Mouse (Mus musculus): Measurements from ENCODE around the gene Fam57a. TPM values are rescaled to one million over a fixed set of nuclear protein-coding genes. Genes with fewer than 3 reads are reported as not detected.
A peak's percentile ranks its signal among the peaks of the same experiment; 100 is the strongest.
"Not testable (repeated sequence)": the region's sequence is repeated elsewhere in the genome, so short reads cannot be mapped to it uniquely, and the experiment has no call there.

The Fam57a gene
- total RNA-seq, 2 experiments from 2014 or later, result 17.7 to 20.9 TPM

DNA sequence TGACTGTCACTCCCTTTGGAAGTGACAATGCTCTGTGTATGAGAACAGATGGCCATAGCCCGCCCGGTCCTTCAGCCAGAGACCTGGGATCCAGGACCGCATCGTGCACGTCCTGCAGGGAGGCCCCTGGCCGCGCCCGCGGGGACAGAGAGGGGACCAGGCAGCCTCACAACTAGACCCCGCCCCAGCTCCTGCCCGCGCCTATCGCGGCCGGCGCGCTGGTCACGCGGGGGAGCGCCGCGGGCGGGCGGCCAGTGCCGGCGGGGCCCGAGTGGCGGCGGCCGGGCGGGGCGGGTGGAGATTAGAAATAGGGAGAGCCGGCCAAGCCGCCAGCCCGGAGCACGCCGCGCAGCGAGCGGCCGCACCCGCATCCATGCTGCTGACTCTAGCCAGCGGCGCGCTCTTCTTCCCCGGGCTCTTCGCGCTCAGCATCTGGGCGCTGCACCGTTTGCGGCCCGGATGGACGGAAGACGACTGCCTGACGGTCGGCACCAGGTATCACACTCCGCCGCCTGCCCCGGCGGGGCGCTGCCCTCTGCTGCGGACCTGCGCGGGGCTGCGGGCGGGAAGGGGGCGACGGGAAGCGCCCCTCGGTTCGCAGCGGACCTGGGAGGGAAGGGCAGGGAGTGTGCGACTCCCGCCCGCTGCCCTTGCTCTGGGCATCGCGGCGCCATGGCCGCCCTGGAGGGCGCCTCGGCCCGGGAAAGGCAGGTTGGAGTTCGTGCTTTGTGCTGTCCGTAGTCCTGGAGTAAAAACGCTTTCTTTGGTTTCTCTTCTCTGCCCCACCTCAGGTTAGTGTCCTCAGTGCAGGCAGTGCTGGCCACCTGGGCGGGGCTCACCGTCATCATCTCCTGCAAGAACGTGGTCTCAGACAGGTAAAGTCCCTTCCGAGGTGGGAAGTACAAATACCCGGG is 22.5 kb downstream of the Fam57a start:
- DNase-seq (ENCODE audit: low spot score in 2 of 2), result peak; percentile 85 to 88
- peak; percentile 35 for TF ChIP-seq CTCF (conservative IDR thresholded peaks at IDR 0.05)
- Histone ChIP-seq H3K27ac (peak overlapping the region; percentile 90), H3K4me3 (peak overlapping the region; percentile 96)

DNA sequence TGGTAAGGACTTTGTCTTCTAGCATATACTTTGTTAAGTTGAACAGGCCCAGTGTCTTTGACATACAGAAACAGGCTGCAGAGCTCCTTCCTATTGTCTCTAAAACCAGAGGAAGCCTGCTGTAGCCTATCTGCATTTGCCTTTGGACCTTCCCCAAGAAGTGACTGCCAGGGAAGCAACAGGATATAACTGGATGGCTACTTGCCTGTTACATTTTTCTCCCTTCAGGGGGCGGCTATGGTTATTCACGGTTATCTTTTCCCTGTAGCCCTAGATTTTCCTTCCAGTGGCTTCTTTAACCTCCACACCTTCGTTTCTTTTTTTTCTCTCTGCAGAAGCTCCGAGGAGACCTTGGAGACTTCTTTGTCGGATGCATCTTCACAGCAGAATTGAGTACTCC is 27.3 kb downstream of the Fam57a start:
- Histone ChIP-seq H3K27ac (no peak overlapping the region), H3K4me3 (no peak overlapping the region)
- no peak for TF ChIP-seq CTCF (conservative IDR thresholded peaks at IDR 0.05)
- no peak for DNase-seq (ENCODE audit: low spot score in 2 of 2)

DNA sequence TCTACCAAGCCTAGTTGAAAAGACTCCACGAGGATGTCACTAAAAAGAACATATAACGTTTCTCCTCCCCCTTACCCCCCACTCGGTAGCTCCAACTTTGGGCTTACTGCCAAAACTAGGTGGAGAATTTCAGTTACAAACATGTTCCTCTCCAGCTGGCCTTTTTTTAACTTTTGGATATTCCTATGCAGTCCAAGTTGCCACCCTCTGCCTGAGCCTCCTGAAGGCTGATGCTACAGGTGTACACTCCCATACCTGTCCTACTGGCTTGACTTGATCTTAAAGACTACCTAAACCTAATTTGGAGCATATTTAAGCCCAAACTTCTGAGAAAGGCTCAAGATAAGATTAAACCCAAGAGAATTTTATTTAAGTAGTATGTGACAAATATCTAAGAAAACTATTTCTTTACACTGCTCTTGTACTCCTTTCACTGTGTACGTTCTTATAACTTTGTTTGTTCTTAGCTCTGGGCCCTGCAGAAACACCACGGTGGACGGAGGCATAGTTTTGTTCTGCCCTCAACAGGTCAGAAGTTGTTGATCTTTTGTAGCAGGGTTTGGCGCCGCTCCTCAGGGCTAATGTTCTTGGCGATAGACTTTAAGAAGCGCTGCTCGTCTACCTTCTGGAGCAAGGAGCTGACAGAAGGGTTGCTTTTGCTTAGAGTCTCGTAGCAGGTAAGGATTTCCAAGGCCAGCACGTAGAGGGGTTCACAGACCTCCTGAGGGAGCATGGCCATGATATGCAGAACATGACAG is 30.9 kb downstream of the Fam57a start:
- TF ChIP-seq CTCF (conservative IDR thresholded peaks at IDR 0.05), result no peak
- DNase-seq (ENCODE audit: low spot score in 2 of 2), result no peak
- no peak overlapping the region for H3K27ac ChIP-seq
- no peak overlapping the region for H3K4me3 ChIP-seq

DNA sequence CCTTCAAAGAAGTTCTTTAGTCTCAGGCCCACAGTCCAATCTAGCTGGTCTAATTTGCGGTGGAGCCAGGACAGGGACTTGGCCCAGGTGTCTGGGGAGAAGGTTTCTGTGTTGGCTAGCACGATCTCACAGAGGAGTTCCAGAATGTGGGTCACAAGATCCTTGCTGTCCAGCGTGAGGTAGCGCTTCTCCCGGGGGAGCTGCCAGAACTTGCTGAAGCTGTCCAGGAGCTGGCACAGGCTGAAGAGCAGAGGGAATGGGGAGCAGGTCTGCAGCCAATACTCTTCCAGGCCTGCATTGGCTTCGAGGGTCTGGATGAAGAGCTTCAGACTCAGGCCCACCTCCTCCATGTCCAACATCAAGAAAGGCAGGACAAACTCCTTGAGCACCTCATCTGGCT is 32.1 kb downstream of the Fam57a start:
- not testable (repeated sequence) for DNase-seq (ENCODE audit: low spot score in 2 of 2); H3K27ac ChIP-seq; H3K4me3 ChIP-seq

DNA sequence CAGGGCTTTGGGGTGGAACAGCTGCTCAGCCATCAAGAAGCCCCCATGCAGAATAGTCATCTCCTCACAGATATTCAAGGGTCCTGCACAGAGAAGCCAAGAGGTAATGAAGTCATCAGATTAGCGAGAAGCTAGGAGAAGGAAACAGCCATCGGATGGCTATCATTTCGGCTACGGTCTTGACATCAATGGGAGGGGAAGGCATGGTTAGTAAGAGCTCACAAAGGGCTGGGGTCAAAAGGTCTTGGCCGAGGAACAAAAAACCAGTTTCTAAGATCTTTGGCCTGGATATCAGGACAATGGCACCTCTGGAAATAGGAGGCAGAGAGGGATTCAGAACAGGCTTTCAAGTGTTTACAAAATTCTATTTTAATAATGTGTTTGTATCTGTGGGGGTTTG is 34.4 kb downstream of the Fam57a start:
- H3K4me3 ChIP-seq, result no peak overlapping the region
- no peak for TF ChIP-seq CTCF (conservative IDR thresholded peaks at IDR 0.05)
- no peak overlapping the region for H3K27ac ChIP-seq
- DNase-seq (ENCODE audit: low spot score in 2 of 2), result no peak

DNA sequence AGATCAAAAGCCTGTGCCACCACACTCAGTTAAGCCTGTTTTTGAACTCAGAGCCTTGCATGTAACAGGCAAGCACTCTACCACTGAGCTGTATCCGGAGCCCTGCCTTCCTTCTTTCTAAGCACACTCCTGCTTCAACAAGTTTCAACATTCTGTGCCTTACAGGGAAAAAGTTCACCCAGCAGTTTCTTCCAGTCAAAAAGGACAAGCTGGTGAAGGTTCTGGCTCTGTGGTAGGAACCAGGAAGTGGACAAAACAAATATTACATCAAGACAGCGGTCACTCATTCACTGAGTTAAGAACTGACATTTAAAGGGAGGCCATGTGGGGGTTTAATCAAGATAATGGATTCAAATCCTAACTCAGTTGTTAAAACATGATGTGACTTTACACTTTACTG is 35.5 kb downstream of the Fam57a start:
- no peak for TF ChIP-seq CTCF (conservative IDR thresholded peaks at IDR 0.05)
- DNase-seq (ENCODE audit: low spot score in 2 of 2), result no peak
- no peak overlapping the region for H3K4me3 ChIP-seq
- H3K27ac ChIP-seq, result no peak overlapping the region

DNA sequence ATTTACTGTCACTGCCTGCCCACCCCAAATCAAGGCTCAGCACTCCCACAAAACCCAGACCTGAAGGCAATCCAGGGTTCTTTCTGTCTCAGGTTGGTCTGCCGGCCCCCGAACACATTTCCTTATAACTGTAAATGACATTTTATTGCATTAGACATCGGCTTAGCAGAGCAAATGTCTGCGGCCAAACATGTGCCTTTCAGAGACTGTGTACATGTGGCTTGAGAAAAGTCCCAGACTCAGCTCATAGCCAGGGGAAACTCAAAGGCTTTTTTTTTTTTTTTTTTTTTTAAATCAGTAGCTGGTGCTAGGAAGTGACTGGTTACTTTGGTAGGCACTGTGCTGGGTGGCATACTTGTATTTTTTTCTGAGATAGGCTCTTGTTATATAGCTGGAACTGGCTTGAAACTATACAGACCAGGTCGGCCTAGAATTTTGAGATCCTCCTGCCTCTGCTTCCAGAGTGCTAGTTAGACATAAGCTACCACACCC is 36.6 kb downstream of the Fam57a start:
- no peak overlapping the region for H3K4me3 ChIP-seq
- peak overlapping the region; percentile 96; the same call in 1 of the 2 replicates for H3K27ac ChIP-seq
- TF ChIP-seq CTCF (conservative IDR thresholded peaks at IDR 0.05), result no peak
- DNase-seq (ENCODE audit: low spot score in 2 of 2), result no peak

DNA sequence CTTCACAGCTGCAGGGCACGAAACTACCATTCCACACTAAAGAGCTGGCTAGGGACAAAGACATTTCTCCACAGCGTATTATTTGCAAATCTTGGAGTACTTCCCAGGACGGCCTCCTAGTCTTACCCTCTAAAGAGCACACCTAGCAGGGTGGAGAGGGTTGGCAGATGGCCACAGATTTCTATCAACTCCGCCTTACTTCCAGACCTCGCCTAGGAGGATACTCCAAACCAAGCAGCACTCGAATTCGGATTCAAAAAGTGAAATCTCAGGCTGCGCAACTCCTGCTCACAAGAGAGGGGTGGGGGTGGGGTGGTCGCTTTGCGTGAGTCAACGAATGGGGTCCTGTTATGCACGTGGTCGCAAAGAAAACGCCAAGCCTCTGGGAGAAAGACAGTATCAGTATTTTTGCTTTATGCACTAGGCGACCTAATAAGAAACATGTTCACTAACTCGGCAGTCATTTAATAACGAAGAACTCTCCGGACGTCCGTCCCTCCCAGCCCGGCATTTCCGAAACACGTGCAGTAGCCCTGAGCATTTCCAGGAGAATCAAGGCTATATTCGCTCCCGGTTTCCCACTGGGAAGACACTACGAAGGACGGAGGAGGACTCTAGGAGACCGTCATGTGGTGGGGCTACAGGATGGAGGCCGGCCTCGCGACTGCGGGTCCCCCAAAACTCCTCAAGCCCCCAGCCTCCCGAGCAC is 37.4 kb downstream of the Fam57a start:
- no peak for TF ChIP-seq CTCF (conservative IDR thresholded peaks at IDR 0.05)
- DNase-seq (ENCODE audit: low spot score in 2 of 2), result no peak
- H3K27ac ChIP-seq, result peak overlapping the region; percentile 96
- H3K4me3 ChIP-seq, result peak overlapping the region; percentile 88

DNA sequence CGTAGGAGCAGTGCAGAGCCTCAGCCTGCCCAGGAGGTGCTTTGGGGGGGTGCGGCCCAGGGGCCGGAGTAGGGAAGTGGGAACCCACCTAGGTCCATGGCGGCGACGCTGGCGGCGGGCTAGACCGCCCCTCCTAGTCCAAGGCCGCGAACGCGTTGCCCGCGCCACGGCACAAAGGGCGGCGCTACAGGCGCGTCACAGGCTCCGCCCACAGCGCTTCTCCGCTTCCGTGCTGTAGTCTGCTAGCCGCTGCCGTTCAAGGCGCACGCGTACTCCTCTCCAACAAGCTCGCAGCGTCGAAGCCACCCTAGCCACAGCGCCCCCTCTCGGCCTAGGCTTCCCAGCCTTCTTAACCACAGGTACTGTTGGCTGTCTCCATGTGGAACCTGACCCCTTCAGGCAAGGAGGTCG is 37.9 kb downstream of the Fam57a start, which contains the start of the genes Dbil5 and Gemin4:
Dbil5 (plus strand) TSS at position 219 of the 411 bp plus-strand sequence.
Gemin4 (minus strand) TSS at position 275 of the 411 bp plus-strand sequence.
- Histone ChIP-seq H3K27ac (peak within 1 kb of the TSS; percentile 96), H3K4me3 (peak within 1 kb of the TSS; percentile 88)
- peak; percentile 90 for TF ChIP-seq CTCF (conservative IDR thresholded peaks at IDR 0.05)
- peak; percentile 97 for DNase-seq (ENCODE audit: low spot score in 2 of 2)

DNA sequence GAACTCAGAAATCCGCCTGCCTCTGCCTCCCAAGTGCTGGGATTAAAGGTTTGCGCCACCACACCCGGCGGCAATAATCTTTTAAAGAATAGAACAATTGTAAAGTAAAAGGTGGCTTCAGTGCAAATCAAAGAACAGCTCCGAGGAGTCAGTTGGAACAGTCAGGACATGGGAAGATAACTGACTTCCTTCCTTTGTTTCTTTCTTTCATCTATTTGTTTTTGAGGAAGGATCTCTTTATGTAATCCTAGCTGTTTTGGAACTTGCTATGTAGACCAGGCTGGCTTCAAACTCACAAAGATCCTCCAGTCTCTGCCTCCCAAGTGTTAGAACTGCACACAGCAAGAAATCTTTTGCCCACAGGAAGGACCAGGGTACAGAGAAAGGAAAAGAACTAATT is 45.2 kb downstream of the Fam57a start:
- Histone ChIP-seq H3K27ac (no peak overlapping the region), H3K4me3 (no peak overlapping the region)
- DNase-seq (ENCODE audit: low spot score in 2 of 2), result no peak
- no peak for TF ChIP-seq CTCF (conservative IDR thresholded peaks at IDR 0.05)

DNA sequence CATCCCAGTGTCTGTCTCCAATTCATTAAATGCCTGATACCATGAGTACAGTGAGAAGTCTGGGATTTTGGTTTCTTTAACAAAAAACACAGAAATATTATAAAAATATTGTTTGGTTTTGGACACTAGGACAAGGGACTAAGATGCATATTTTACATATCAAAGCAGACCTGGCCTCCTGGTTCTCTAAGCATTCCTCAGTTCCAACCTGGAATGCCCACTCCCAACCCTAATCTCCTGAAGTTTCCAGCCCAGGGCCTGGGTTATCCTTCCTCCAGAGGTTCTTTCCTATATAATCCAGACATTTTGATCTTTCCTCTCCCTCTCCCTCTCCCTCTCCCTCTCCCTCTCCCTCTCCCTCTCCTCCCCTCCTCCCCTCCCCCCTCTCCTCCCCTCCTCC is 45.6 kb downstream of the Fam57a start:
- TF ChIP-seq CTCF (conservative IDR thresholded peaks at IDR 0.05), result no peak
- DNase-seq (ENCODE audit: low spot score in 2 of 2), result no peak
- H3K4me3 ChIP-seq, result no peak overlapping the region
- no peak overlapping the region for H3K27ac ChIP-seq

DNA sequence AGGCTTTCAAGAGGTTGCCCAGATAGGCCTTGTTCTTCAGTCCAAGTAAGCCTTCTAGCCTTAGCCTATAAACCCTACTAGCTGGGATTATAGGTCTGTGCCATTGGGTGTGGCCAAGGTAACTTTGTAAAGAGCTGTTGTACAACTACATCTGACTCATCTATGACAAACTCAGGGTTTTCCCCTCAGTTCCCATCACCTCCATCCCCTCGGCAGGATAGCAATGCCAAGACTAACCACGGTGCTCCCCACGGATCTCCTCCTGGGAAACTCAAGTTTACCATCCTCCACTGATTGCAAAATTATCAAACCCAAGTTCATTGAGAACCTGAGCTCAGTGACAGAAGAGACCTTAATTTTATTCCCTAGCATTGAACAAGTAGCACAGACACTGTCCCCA is 56.7 kb downstream of the Fam57a start:
- no peak for DNase-seq (ENCODE audit: low spot score in 2 of 2)
- peak overlapping the region; percentile 55; the same call in 1 of the 2 replicates for H3K27ac ChIP-seq
- H3K4me3 ChIP-seq, result no peak overlapping the region
- TF ChIP-seq CTCF (conservative IDR thresholded peaks at IDR 0.05), result no peak

Data from layer of hippocampus, adult 2 months (tissue).